Mouse (Mus musculus): ENCODE measurements around the gene Kif23.

DNA sequence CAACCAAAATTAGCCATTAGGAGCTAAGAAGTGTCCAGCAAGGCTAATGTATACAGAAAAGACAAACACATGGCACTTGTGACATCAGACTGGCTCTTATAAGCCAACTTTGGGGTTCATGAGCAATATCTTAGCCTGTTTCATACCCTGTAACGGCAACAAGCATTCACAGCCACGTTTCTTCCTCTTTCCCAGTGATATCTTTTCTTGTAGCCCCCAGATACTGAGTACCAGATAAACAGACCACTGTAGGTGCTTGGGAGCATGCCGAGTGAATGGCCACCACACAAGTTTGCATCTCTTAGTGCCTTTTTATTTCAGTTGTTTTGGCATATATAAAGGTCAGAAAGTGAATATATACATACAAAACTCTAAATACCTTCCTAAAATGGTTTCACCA, 29.6 kb downstream of the Kif23 start:
- no peak for TF ChIP-seq CTCF (conservative IDR thresholded peaks at IDR 0.05; ENCODE audit: insufficient read depth, insufficient read length, low read depth, low read length)
- TF ChIP-seq POLR2A (IDR thresholded peaks at IDR 0.05; ENCODE audit: low read depth, low read length) = no peak
